Mouse (Mus musculus): ENCODE measurements around the gene Tmsb4x. TPM values are rescaled to one million over a fixed set of nuclear protein-coding genes. Genes with fewer than 3 reads are reported as not detected.

Gene Tmsb4x
- polyA plus RNA-seq, 1 experiment from 2014 or later = 2,464 TPM

GRCm38 (mm10) chrX:167195228-167195649 lies 13.9 kb downstream of the Tmsb4x start:
- Histone ChIP-seq H3K4me1 (ENCODE audit: insufficient read depth, low read length) (no peaks in the 10 kb centered on the region), H3K36me3 (ENCODE audit: insufficient read depth, low read length) (no peaks in the 10 kb centered on the region), H3K27ac (ENCODE audit: low read length) (no peak overlapping the region), H3K4me2 (replicated peaks; ENCODE audit: low read depth, low read length) (no peak overlapping the region), H3K27me3 (ENCODE audit: insufficient read depth, low read length) (peaks cover 4% of the 10 kb centered on the region; the same call in 1 of the 2 replicates), H3K9ac (replicated peaks; ENCODE audit: low read length) (no peak overlapping the region), H3K4me3 (ENCODE audit: low read length) (no peak overlapping the region), H3K9me3 (ENCODE audit: low read length) (no peaks in the 10 kb centered on the region)
- no peak for ATAC-seq (ENCODE audit: low FRiP score, low TSS enrichment)
- WGBS = 61% methylated on average over 2 of the region's 2 CpGs

DNA sequence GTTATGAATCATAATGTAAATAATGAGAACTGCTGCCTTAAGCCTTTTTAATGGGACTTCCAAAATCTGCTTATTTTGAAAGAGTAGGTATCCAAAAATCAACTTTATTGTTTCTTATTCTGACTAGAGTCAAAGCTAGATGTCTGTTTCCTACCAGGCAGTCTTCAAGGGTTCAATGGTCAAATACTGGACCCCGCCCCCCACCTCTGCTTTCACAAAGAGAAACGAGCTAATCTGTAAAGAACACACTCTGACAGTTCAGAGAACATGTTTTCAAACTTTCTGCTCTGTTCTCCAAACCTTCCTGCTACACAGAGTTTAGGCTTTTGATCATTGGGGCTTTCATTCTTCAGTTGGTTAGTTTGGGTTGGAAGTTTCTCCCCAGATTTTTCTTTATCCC lies 22.8 kb downstream of the Tmsb4x start:
- ATAC-seq (ENCODE audit: low FRiP score, low TSS enrichment) = no peak
- Histone ChIP-seq H3K36me3 (ENCODE audit: insufficient read depth, low read length) (no peaks in the 10 kb centered on the region), H3K27ac (ENCODE audit: low read length) (no peak overlapping the region), H3K27me3 (ENCODE audit: insufficient read depth, low read length) (peaks cover 12% of the 10 kb centered on the region; the same call in 1 of the 2 replicates), H3K9me3 (ENCODE audit: low read length) (no peaks in the 10 kb centered on the region), H3K4me2 (replicated peaks; ENCODE audit: low read depth, low read length) (no peak overlapping the region), H3K4me1 (ENCODE audit: insufficient read depth, low read length) (no peaks in the 10 kb centered on the region), H3K4me3 (ENCODE audit: low read length) (no peak overlapping the region), H3K9ac (replicated peaks; ENCODE audit: low read length) (no peak overlapping the region)
- WGBS = 51% methylated on average over 2 of the region's 2 CpGs

DNA sequence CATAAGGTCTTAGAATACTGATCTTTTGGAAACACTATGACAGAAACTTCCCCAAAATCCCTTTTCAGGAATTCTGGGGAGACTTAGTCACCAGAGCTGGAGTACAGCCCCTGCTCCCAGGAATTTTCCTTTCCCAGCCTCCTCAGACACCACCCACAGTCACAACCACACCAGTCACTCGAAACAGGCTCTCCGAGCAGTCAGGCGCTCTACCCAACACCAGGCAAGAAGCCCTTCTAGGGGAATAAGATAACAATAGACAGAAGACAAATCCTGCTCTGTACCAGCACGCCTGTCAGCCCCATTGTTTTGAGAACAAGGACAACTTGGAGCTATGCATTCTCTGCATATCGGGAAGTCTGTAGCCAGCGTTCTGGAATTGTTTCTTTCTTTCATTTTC lies 25.6 kb downstream of the Tmsb4x start:
- Histone ChIP-seq H3K27ac (ENCODE audit: low read length) (no peak overlapping the region), H3K4me2 (replicated peaks; ENCODE audit: low read depth, low read length) (no peak overlapping the region), H3K9ac (replicated peaks; ENCODE audit: low read length) (no peak overlapping the region), H3K27me3 (ENCODE audit: insufficient read depth, low read length) (peaks cover 16% of the 10 kb centered on the region; the same call in 1 of the 2 replicates), H3K9me3 (ENCODE audit: low read length) (no peaks in the 10 kb centered on the region), H3K4me3 (ENCODE audit: low read length) (no peak overlapping the region), H3K4me1 (ENCODE audit: insufficient read depth, low read length) (no peaks in the 10 kb centered on the region), H3K36me3 (ENCODE audit: insufficient read depth, low read length) (no peaks in the 10 kb centered on the region)
- no peak for ATAC-seq (ENCODE audit: low FRiP score, low TSS enrichment)
- WGBS = 84% methylated on average over 6 of the region's 6 CpGs

- Histone ChIP-seq H3K4me2 (replicated peaks; ENCODE audit: low read depth, low read length) (no peak overlapping the region), H3K36me3 (ENCODE audit: insufficient read depth, low read length) (no peaks in the 10 kb centered on the region), H3K9ac (replicated peaks; ENCODE audit: low read length) (no peak overlapping the region), H3K9me3 (ENCODE audit: low read length) (no peaks in the 10 kb centered on the region), H3K4me1 (ENCODE audit: insufficient read depth, low read length) (no peaks in the 10 kb centered on the region), H3K27ac (ENCODE audit: low read length) (no peak overlapping the region), H3K27me3 (ENCODE audit: insufficient read depth, low read length) (peaks cover 13% of the 10 kb centered on the region; the same call in 1 of the 2 replicates), H3K4me3 (ENCODE audit: low read length) (no peak overlapping the region)
- ATAC-seq (ENCODE audit: low FRiP score, low TSS enrichment) = no peak
- 79% methylated on average over 5 of the region's 5 CpGs for WGBS
These were observed 26.7 kb downstream of the Tmsb4x start for GRCm38 (mm10) chrX:167182411-167182810.

- Histone ChIP-seq H3K4me3 (ENCODE audit: low read length) (no peak overlapping the region), H3K9ac (replicated peaks; ENCODE audit: low read length) (no peak overlapping the region), H3K9me3 (ENCODE audit: low read length) (no peaks in the 10 kb centered on the region), H3K4me2 (replicated peaks; ENCODE audit: low read depth, low read length) (no peak overlapping the region), H3K27ac (ENCODE audit: low read length) (no peak overlapping the region), H3K4me1 (ENCODE audit: insufficient read depth, low read length) (no peaks in the 10 kb centered on the region), H3K36me3 (ENCODE audit: insufficient read depth, low read length) (no peaks in the 10 kb centered on the region), H3K27me3 (ENCODE audit: insufficient read depth, low read length) (peaks cover 17% of the 10 kb centered on the region; the same call in 1 of the 2 replicates)
- ATAC-seq (ENCODE audit: low FRiP score, low TSS enrichment) = no peak
- WGBS = 59% methylated on average over 4 of the region's 4 CpGs
These were observed 29.0 kb downstream of the Tmsb4x start for GRCm38 (mm10) chrX:167179961-167180642.

DNA sequence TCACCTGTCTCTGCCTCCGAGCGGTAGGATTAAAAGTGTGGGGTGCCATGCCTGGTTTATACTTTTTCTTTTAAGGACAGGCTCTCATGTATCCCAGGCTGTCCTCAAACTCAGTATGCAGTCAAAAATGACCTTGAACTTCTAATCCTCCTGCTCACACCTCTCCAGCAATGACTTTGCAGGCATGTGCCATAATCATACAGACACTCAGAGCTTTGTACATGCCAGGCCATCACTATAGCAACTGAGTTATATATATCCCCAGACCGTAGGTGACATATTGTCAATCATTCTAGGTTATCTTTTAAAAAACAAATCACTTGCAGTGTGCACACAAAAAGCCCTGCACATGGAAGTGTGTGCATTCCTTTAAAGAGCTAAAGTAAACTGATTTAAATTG lies 29.6 kb downstream of the Tmsb4x start:
- H3K4me3 ChIP-seq (ENCODE audit: low read length) = no peak overlapping the region
- H3K27me3 ChIP-seq (ENCODE audit: insufficient read depth, low read length) = peaks cover 14% of the 10 kb centered on the region; the same call in 1 of the 2 replicates
- 87% methylated on average over 3 of the region's 3 CpGs for WGBS
- H3K36me3 ChIP-seq (ENCODE audit: insufficient read depth, low read length) = no peaks in the 10 kb centered on the region
- H3K9ac ChIP-seq (replicated peaks; ENCODE audit: low read length) = no peak overlapping the region
- H3K4me1 ChIP-seq (ENCODE audit: insufficient read depth, low read length) = no peaks in the 10 kb centered on the region
- no peak overlapping the region for H3K27ac ChIP-seq (ENCODE audit: low read length)
- no peaks in the 10 kb centered on the region for H3K9me3 ChIP-seq (ENCODE audit: low read length)
- H3K4me2 ChIP-seq (replicated peaks; ENCODE audit: low read depth, low read length) = no peak overlapping the region
- ATAC-seq (ENCODE audit: low FRiP score, low TSS enrichment) = no peak

- H3K4me1 ChIP-seq (ENCODE audit: insufficient read depth, low read length) = no peaks in the 10 kb centered on the region
- H3K27me3 ChIP-seq (ENCODE audit: insufficient read depth, low read length) = peaks cover 14% of the 10 kb centered on the region; the same call in 1 of the 2 replicates
- H3K36me3 ChIP-seq (ENCODE audit: insufficient read depth, low read length) = no peaks in the 10 kb centered on the region
- H3K27ac ChIP-seq (ENCODE audit: low read length) = no peak overlapping the region
- no peak for ATAC-seq (ENCODE audit: low FRiP score, low TSS enrichment)
- H3K9ac ChIP-seq (replicated peaks; ENCODE audit: low read length) = no peak overlapping the region
- 88% methylated on average over 6 of the region's 6 CpGs for WGBS
- no peak overlapping the region for H3K4me3 ChIP-seq (ENCODE audit: low read length)
- H3K9me3 ChIP-seq (ENCODE audit: low read length) = no peaks in the 10 kb centered on the region
- H3K4me2 ChIP-seq (replicated peaks; ENCODE audit: low read depth, low read length) = no peak overlapping the region
These were observed 33.8 kb downstream of the Tmsb4x start for GRCm38 (mm10) chrX:167175319-167175718.

DNA sequence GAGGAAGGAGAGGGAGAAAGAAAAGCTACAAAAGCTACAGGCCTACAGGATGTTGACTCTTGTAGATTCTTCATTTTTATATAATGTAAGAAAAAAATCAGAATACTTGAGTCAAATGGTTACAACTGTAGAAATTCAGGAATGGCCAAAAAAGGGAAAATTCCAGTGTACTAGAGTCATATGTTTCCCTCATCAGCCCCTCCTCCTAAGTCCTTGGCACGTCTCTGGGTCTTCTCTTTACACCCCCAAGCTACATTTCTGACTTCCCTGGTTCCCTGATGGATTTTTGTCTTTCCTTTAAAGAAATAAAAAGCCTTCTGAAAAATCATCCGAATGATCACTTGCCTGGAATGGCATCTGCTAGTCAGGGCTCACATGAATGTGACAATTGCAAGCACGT lies 34.8 kb downstream of the Tmsb4x start:
- Histone ChIP-seq H3K4me3 (ENCODE audit: low read length) (no peak overlapping the region), H3K9ac (replicated peaks; ENCODE audit: low read length) (no peak overlapping the region), H3K4me1 (ENCODE audit: insufficient read depth, low read length) (no peaks in the 10 kb centered on the region), H3K9me3 (ENCODE audit: low read length) (no peaks in the 10 kb centered on the region), H3K27ac (ENCODE audit: low read length) (no peak overlapping the region), H3K36me3 (ENCODE audit: insufficient read depth, low read length) (no peaks in the 10 kb centered on the region), H3K27me3 (ENCODE audit: insufficient read depth, low read length) (peaks cover 18% of the 10 kb centered on the region; the same call in 1 of the 2 replicates), H3K4me2 (replicated peaks; ENCODE audit: low read depth, low read length) (no peak overlapping the region)
- no peak for ATAC-seq (ENCODE audit: low FRiP score, low TSS enrichment)
- 73% methylated on average over 3 of the region's 3 CpGs for WGBS

- peaks cover 22% of the 10 kb centered on the region; the same call in 1 of the 2 replicates for H3K27me3 ChIP-seq (ENCODE audit: insufficient read depth, low read length)
- H3K9me3 ChIP-seq (ENCODE audit: low read length) = no peaks in the 10 kb centered on the region
- H3K9ac ChIP-seq (replicated peaks; ENCODE audit: low read length) = no peak overlapping the region
- no peaks in the 10 kb centered on the region for H3K4me1 ChIP-seq (ENCODE audit: insufficient read depth, low read length)
- 69% methylated on average over 2 of the region's 2 CpGs for WGBS
- no peak overlapping the region for H3K4me3 ChIP-seq (ENCODE audit: low read length)
- no peaks in the 10 kb centered on the region for H3K36me3 ChIP-seq (ENCODE audit: insufficient read depth, low read length)
- no peak for ATAC-seq (ENCODE audit: low FRiP score, low TSS enrichment)
- H3K4me2 ChIP-seq (replicated peaks; ENCODE audit: low read depth, low read length) = no peak overlapping the region
- no peak overlapping the region for H3K27ac ChIP-seq (ENCODE audit: low read length)
These were observed 36.9 kb downstream of the Tmsb4x start for GRCm38 (mm10) chrX:167172256-167172655.

GRCm38 (mm10) chrX:167171281-167171680 lies 37.8 kb downstream of the Tmsb4x start:
- Histone ChIP-seq H3K9me3 (ENCODE audit: low read length) (no peaks in the 10 kb centered on the region), H3K4me2 (replicated peaks; ENCODE audit: low read depth, low read length) (no peak overlapping the region), H3K4me1 (ENCODE audit: insufficient read depth, low read length) (no peaks in the 10 kb centered on the region), H3K9ac (replicated peaks; ENCODE audit: low read length) (no peak overlapping the region), H3K27ac (ENCODE audit: low read length) (no peak overlapping the region), H3K36me3 (ENCODE audit: insufficient read depth, low read length) (no peaks in the 10 kb centered on the region), H3K4me3 (ENCODE audit: low read length) (no peak overlapping the region), H3K27me3 (ENCODE audit: insufficient read depth, low read length) (peaks cover 27% of the 10 kb centered on the region; the same call in 1 of the 2 replicates)
- ATAC-seq (ENCODE audit: low FRiP score, low TSS enrichment) = no peak
- WGBS = 75% methylated on average over 2 of the region's 2 CpGs
